Mouse (Mus musculus) brain, embryonic 14.5 days (tissue): ENCODE results near the gene Olfr578. TPM values are rescaled to one million over a fixed set of nuclear protein-coding genes. Genes with fewer than 3 reads are reported as not detected.

Source experiments
- DNase-seq: peaks from one replicate; pipeline ENCODE4 v3.0.0-alpha.2; 2011; ENCODE audit warnings: low read depth
- CTCF ChIP-seq: fragments of 200-500 bp; IDR thresholded peaks from 2 replicates; pipeline ENCODE4 v1.5.1; 2012; ENCODE audit warnings: inconsistent platforms, mild to moderate bottlenecking, moderate library complexity, borderline replicate concordance; ENCODE audit not compliant: insufficient read depth, insufficient read length; ENCODE audit errors: extremely low read depth
- POLR2A ChIP-seq: fragments of 200-500 bp; IDR thresholded peaks from 2 replicates; pipeline ENCODE4 v1.6.1; 2012; ENCODE audit warnings: mild to moderate bottlenecking, inconsistent platforms, borderline replicate concordance; ENCODE audit not compliant: poor library complexity, insufficient read depth, insufficient read length, severe bottlenecking; ENCODE audit errors: extremely low read depth
- polyA plus RNA-seq: library from polyadenylated mRNA; depleted of rRNA; stranded (reverse); fragments of >200 nt; gene quantifications from 2 replicates; pipeline ENCODE4 v1.2.3, GENCODE M21; 2012; rRNA removed

Gene Olfr578
- polyA plus RNA-seq: not detected in 2 replicates

DNA sequence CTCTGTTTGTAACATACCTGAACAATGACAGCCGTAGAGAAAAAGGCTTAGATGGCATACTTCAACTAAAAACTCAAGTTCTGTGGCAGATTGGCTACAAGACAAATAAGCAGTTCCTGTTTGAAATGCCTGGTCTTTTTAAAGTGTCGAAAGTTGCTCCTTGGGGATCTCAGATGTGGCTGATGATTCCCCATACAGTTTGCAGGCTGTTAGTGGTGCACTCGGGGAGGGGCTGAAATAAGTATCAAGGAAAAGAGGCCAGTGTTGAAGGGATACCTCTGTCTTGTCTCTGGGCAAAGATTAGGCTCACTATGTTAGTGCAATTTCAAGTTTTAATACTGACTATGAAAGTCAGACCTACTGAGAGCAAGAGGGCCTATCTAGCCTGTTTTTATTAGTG is at the start of gene Olfr578:
TSS of gene Olfr578 (minus strand) at position 101 of the 400 bp plus-strand sequence.
- no peak for TF ChIP-seq POLR2A
- no peak for TF ChIP-seq CTCF
- no peak for DNase-seq

- no peak for TF ChIP-seq CTCF
- TF ChIP-seq POLR2A: no peak
- no peak for DNase-seq
These were observed 48.6 kb upstream of the Olfr578 start, which contains the start of gene Olfr582 for GRCm38 (mm10) chr7:103037724-103038123. TSS of gene Olfr582 (plus strand) at chr7:103038024.

GRCm38 (mm10) chr7:102975843-102976242 is 13.3 kb downstream of the Olfr578 start, which contains the start of gene Olfr577:
TSS of gene Olfr577 (minus strand) at chr7:102975943.
- TF ChIP-seq POLR2A (no peak), CTCF (no peak)
- no peak for DNase-seq

GRCm38 (mm10) chr7:102974399-102974798 is 14.7 kb downstream of the Olfr578 start:
- TF ChIP-seq POLR2A: no peak
- TF ChIP-seq CTCF: no peak
- no peak for DNase-seq

GRCm38 (mm10) chr7:102962360-102962759 is 26.8 kb downstream of the Olfr578 start, which contains the start of gene Olfr576:
TSS of gene Olfr576 (plus strand) at chr7:102962660.
- no peak for DNase-seq
- TF ChIP-seq CTCF (no peak), POLR2A (no peak)

- TF ChIP-seq POLR2A: no peak
- TF ChIP-seq CTCF: no peak
- DNase-seq: no peak
These were observed 30.5 kb downstream of the Olfr578 start, which contains the start of gene Olfr575 for GRCm38 (mm10) chr7:102958593-102958992. TSS of gene Olfr575 (minus strand) at chr7:102958775.

DNA sequence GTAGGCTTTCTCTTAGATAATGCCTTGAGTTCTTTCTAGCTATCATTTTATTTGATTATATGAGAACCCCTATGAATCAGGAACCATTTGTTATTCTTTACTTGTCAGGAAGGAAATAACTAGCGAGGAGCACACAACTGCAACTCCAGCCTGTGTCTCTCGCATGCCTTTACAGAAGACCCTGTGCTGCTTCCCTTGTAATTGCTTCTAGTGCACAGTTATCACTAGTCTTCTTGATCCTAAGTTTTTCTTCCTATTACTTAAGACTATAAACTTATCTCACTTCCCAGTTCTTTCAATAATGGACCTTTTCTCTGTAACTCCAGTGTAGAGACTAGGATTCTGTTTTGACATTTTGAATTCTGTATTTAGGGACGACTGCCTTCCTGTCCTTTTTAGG is 31.0 kb downstream of the Olfr578 start:
- TF ChIP-seq CTCF (no peak), POLR2A (no peak)
- no peak for DNase-seq

GRCm38 (mm10) chr7:102950732-102951131 is 38.4 kb downstream of the Olfr578 start:
- DNase-seq: no peak

DNA sequence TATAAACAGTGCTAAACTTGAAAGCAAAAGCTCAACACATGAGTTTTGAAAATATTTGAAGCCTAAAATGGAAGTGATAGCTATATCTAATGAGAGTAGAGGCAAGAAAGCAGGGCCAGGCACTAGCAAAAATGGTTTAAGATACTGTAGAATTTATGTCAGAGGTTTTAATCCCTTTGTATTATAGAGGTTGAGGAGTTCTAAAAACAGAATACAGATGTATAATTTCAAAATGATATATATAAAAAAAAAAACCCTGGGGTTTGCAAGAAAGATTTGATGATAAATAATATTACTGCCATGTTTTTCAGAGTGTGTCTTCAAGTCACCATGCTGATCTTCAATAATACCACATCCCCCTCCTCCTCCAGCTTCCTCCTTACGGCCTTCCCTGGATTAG is 41.0 kb downstream of the Olfr578 start, which contains the start of gene Olfr574:
TSS of gene Olfr574 (plus strand) at position 301 of the 400 bp plus-strand sequence.
- TF ChIP-seq POLR2A (no peak), CTCF (no peak)
- no peak for DNase-seq

More at GRCm38 (mm10) chr7:102950732-102951131, 38.4 kb downstream of the Olfr578 start:
- TF ChIP-seq POLR2A: no peak

- DNase-seq: no peak
- TF ChIP-seq POLR2A: no peak
These were observed 45.7 kb downstream of the Olfr578 start for GRCm38 (mm10) chr7:102943417-102943816.

- TF ChIP-seq POLR2A (no peak), CTCF (no peak)
- no peak for DNase-seq
These were observed 46.6 kb downstream of the Olfr578 start, which contains the start of gene Olfr573-ps1 for GRCm38 (mm10) chr7:102942475-102942874. TSS of gene Olfr573-ps1 (minus strand) at chr7:102942575.

Other genes with a start within 250 kb of the Olfr578 start
- gene Olfr560, start 230.0 kb downstream of the Olfr578 start, polyA plus RNA-seq: not detected in 2 replicates
- 0.15 and 0.18 TPM in 2 replicates for gene Olfr78, start 229.9 kb downstream of the Olfr578 start, polyA plus RNA-seq
- not detected in 2 replicates for gene Olfr561, start 218.1 kb downstream of the Olfr578 start, polyA plus RNA-seq
- not detected in 2 replicates for gene Olfr564, start 185.8 kb downstream of the Olfr578 start, polyA plus RNA-seq
- not detected in 2 replicates for gene Olfr566, start 130.6 kb downstream of the Olfr578 start, polyA plus RNA-seq
- gene Olfr568, start 112.2 kb downstream of the Olfr578 start, polyA plus RNA-seq: not detected in 2 replicates
- gene Olfr569, start 98.4 kb downstream of the Olfr578 start, polyA plus RNA-seq: not detected in 2 replicates
- not detected in 2 replicates for gene Olfr570, start 94.7 kb downstream of the Olfr578 start, polyA plus RNA-seq
- gene Olfr571, start 71.8 kb downstream of the Olfr578 start, polyA plus RNA-seq: not detected in 2 replicates
- gene Olfr572, start 64.9 kb downstream of the Olfr578 start, polyA plus RNA-seq: not detected in 2 replicates
- gene Olfr573-ps1, start 46.7 kb downstream of the Olfr578 start, polyA plus RNA-seq: not detected in 2 replicates
- gene Olfr574, start 40.9 kb downstream of the Olfr578 start, polyA plus RNA-seq: 0.08 TPM in 1 of 2 replicates, not detected in the other
- gene Olfr575, start 30.5 kb downstream of the Olfr578 start, polyA plus RNA-seq: not detected in 2 replicates
- not detected in 2 replicates for gene Olfr576, start 26.7 kb downstream of the Olfr578 start, polyA plus RNA-seq
- gene Olfr577, start 13.4 kb downstream of the Olfr578 start, polyA plus RNA-seq: not detected in 2 replicates
- not detected in 2 replicates for gene Olfr582, start 48.7 kb upstream of the Olfr578 start, polyA plus RNA-seq
- gene Olfr583, start 62.0 kb upstream of the Olfr578 start, polyA plus RNA-seq: not detected in 2 replicates
- gene Olfr584, start 92.6 kb upstream of the Olfr578 start, polyA plus RNA-seq: not detected in 2 replicates
- gene Olfr585, start 108.4 kb upstream of the Olfr578 start, polyA plus RNA-seq: not detected in 2 replicates
- not detected in 2 replicates for gene Olfr586, start 136.3 kb upstream of the Olfr578 start, polyA plus RNA-seq
- not detected in 2 replicates for gene Olfr588-ps1, start 151.6 kb upstream of the Olfr578 start, polyA plus RNA-seq
- not detected in 2 replicates for gene Olfr589, start 167.0 kb upstream of the Olfr578 start, polyA plus RNA-seq
- not detected in 2 replicates for gene Olfr591, start 189.0 kb upstream of the Olfr578 start, polyA plus RNA-seq
- gene Olfr592, start 195.5 kb upstream of the Olfr578 start, polyA plus RNA-seq: not detected in 2 replicates
- not detected in 2 replicates for gene Olfr593, start 222.5 kb upstream of the Olfr578 start, polyA plus RNA-seq
- not detected in 2 replicates for gene Olfr594, start 227.7 kb upstream of the Olfr578 start, polyA plus RNA-seq